Comparison of ENCODE assay signal across 11 mouse cellular contexts in genomic region chr9:99064216-99064615, GRCm38 (mm10). TPM values are rescaled to one million over a fixed set of nuclear protein-coding genes. Genes with fewer than 3 reads are reported as not detected.
DNase-seq lines count a peak whose midpoint lies in the region; ATAC-seq lines count a peak whose summit lies in the region.
"Had no signal": no experiment of that assay in that cellular context is flagged by ENCODE, and none has a peak within 500 bp of the region (broad histone marks: within the 10 kb centered on the region; RNA-seq: fewer than 3 reads in every experiment).

No protein-coding gene starts in this region.

- no peak for ATAC-seq in cerebellum, adult (ENCODE audit: insufficient number of reproducible peaks, low FRiP score, low TSS enrichment)

- intact Hi-C loops in left cerebral cortex, postnatal 36 days (cut with DNase I), result loop anchor here (1.0 to 5.0 kb wide), 2 partner anchors 178 to 383 kb away; no protein-coding TSS in a partner anchor

- DNase-seq in left cerebral cortex, adult 11 months (ENCODE audit: low spot score), result peak; percentile 51
- DNase-seq in left cerebral cortex, postnatal 36 days (ENCODE audit: low spot score in 2 of 2), result no peak
- DNase-seq in ES-CJ7 (ENCODE audit: low read depth, low spot score), result peak; percentile 11
- peak; percentile 13 for DNase-seq in c-Kit-negative CD71-positive TER-119-positive erythroid progenitor cells, embryonic 14.5 days (ENCODE audit: low read depth, low spot score)
- peak; percentile 21 for DNase-seq in mesoderm, embryonic 11.5 days (ENCODE audit: low read depth, low spot score)
- no peak for DNase-seq in neural tube, embryonic 10.5 days (ENCODE audit: extremely low spot score, low spot score)
- DNase-seq: adrenal gland, postnatal 10 days; kidney, adult 11 months; liver, embryonic 13.5 days; right cerebral cortex, postnatal 14 days had no signal

RNA-seq across cellular contexts. Expression of gene Gm1123, which starts 28.7 kb away (rescaled TPM):
- total RNA-seq in left cerebral cortex, postnatal 36 days (2021), result not detected
- total RNA-seq: adrenal gland, postnatal 10 days had no signal

Comparison
In these comparisons a context has a peak if more than half of its experiments do, and no peak if none do; other contexts are left out.
1. DNase-seq: peak in left cerebral cortex, adult 11 months (single experiment), ES-CJ7 (single experiment), c-Kit-negative CD71-positive TER-119-positive erythroid progenitor cells, embryonic 14.5 days (single experiment) and mesoderm, embryonic 11.5 days (single experiment); none in left cerebral cortex, postnatal 36 days (0 of 2) and neural tube, embryonic 10.5 days (single experiment).